Mouse (Mus musculus) lung, postnatal 4 days (tissue): ENCODE data around the gene Adamts7.
A peak's percentile ranks its signal among the peaks of the same experiment; 100 is the strongest.

Experiments used
- DNase-seq, 2 experiments: peaks; one replicate each; pipeline ENCODE4 v3.0.0; 2021

The Adamts7 gene

DNA sequence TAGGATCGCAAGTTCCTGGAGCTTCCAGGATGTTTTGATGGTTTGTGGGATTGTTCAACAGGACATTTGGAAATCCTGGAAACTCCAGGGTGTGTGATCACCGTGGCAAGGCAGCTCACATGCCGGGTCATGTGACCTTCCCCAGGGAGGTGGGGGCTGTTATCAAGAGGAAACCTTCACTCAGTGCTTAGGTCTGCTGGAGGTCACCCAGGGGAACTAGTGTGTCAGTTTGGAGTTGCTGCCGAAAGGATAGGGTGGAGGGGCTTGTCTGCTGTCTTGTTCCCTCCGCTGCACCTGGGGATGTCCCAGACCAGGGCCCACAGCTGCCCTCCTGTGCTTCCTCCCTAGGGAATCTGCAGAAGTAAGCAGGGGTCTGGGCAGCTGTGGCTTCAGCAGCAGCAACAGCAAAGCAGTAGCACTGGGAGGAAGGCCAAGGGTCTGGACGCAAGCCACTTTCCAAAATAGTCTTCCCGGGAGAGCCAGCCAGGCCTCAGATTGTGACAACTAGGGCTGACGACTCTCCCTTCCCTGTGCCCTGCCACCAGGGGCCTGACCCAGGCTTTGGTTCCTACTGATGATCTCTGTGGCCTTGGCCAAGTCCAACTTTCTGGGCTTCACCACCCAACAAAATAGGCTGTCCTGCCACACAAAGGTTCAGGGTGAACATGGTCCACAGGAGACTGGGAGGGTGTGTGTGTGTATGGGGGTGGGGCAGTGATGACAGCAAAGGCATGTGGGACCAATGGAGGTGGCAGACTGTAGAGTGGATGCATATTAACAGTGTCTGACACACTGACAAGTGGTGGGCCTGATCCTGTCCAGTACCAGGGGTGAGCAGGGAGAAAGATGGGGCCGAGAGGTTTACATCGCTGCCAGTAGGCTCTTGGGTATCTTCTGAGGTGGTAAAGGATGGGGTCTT, 35.9 kb downstream of the Adamts7 start:
- peak; percentile 70 to 84 for DNase-seq

DNA sequence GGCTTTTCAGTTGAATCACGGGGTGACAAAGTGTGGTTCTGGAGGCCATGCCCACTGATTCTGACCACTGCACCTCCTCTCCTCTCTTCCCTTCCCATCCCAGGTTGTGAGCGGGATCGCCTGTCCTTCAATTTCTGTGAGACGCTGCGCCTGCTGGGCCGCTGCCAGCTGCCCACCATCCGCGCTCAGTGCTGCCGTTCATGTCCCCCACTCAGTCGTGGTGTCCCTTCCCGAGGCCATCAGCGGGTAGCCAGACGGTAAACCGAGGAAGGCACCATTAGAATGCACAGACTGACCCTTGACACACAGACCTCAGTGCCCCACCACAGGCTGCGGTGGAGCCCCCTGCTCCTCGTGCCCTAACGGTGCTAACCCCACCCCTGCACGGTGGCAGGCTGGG, 36.7 kb downstream of the Adamts7 start:
- DNase-seq, result no peak

DNA sequence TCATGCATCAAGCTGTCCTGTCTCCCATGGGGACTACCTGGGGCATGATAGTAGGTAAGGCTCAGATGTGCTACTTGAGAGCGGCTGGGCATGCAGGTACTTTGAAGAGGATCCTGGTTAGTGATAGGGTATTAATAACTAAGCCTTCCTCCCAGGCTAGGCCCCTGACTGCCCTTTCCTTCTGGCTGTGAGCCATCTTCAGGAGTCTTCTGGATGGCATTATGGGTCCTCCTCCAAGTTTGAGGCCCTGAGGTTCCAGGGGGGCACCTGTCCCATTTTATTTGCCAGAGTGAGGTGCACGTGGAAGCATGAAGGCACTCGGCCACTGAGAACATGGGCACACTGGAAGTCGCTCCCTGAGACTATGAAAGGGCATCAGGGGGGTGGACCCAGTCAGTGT, 37.6 kb downstream of the Adamts7 start:
- no peak for DNase-seq

DNA sequence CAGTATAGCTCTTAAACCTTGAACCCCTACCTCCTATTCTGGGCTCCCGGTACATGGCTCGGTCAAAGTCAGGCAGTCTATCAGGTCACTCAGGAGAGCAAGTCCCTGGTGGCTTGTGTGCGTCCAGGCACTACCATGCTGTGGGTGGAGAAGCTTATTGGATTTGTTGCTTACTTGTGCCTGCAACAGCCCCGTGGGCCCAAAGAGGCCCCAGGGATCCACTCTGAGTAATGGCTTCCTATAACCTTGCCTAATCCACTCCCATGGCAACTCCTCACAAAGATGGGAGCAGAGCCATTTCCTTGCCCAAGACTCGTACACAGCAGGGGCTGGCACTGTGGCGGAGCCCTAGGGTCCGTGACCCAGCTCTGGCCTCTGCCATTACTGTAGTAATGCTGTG, 38.2 kb downstream of the Adamts7 start:
- no peak for DNase-seq

DNA sequence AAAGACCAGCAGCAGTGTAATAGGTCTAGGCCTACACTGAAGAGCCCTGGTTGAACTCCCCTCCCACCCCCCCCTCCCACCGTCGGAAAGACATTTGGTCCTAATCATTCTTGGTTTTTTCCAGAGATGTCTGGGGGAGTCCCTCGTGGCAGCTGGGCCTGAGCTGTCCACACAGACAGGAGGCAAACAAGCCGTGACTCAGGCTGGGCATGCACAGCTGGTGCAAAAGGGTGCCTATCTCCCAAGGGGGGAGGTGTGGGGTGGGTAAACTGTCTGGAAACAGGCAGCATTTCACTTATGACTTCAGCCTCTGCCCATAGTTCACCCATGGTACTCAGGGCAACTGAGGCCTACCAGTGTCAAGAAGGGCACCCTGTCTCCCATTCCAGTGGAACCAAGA, 38.7 kb downstream of the Adamts7 start:
- no peak for DNase-seq

DNA sequence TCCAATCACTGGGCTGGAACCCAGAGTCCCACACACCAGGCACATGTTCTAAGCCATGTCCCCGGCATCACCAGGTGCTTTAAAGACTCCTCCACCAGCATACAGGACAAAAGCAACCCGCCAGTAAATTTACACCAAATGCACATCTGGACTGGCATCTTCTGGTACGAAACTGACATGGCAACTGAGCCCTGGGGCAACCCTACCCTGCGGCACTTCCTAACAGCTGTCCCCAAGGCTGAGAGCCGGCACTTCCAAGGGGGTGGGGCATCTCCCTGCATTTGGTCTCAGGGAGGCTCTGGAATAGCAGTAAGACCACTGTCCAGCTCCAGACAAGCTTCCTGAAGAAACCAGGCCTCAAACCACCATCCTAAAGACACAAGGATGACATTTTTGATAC, 40.4 kb downstream of the Adamts7 start:
- DNase-seq, result no peak

DNA sequence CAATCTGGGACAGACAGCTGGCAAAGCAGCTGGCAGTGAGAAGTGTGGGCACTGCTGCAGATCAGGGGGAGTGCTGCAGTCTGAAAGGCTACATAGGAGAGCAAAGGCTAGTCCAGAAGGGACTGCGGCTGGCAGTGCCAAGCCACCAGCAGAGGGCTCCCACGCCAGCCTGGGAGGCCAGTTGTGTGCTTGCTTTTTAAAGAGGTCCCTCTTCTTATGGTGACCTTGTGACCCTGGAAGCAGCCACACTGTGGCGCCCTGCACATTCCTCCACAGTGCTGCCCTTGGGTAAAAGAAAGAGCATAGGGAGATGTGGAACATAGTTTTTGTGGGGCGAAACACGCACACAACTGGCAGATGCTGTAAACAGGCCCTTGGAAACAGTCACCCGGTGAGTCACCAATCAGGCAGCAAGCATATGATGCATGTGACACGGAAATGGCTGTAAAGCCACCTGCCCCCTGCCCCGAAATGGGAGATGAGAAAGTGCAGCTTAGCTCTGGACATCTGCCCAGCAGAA, 41.6 kb downstream of the Adamts7 start:
- no peak for DNase-seq

DNA sequence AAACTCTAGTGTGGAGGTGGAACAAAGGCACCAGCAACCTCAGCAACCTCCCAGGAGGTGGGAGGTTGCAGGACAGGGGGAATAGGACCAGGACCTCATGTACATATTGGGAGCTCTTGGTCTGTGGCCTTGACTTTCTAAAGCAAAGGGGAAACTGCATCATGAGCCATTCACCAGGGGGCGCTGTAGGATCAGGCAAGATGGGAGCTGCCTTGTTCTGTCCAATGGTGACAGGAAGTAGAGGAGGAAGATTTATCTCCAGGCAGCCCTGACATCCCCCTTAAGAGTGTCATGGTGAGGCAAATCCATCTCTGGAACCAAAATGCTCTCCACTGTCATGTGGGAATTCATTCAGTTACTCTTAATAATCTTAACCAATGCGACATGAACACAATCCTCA, 43.6 kb downstream of the Adamts7 start:
- peak; percentile 76 to 87 for DNase-seq

DNA sequence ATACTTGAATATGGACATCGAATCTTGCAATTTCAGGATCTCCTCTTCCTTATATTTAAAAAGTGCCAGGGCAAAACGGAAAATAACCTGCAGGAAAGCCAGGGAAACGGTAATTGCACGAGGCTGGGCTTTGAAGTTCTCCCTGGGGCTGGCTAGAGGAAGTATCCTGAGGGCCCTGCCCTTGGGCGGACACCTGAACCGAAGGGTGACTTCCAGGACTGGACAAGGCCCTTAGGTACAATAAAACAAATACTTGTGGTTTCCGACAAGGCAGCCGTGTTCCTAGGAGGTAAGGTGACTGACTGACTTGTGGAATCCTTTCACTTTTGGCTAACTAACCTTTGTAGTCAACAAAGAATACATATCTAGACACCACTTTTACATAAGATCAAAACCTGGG, 44.9 kb downstream of the Adamts7 start:
- DNase-seq, result no peak

DNA sequence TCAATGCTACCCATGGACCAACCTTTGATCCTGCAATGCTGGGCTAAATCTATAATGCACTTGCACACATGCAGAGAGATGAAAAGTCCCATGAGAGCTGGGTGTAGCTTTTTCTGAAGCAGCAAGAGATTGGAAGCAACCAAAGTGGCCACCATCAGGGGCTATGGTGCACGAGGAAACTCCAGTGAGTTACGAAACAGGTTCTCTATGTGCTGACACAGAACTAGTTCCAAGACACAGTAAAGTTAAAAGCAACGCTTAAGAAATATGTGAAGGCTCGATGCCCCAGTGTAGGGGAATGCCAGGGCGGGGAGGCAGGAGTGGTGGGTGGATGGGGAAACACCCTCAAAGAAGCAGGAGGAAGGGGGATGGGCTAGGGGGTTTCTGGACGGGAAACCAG, 45.8 kb downstream of the Adamts7 start:
- no peak for DNase-seq

DNA sequence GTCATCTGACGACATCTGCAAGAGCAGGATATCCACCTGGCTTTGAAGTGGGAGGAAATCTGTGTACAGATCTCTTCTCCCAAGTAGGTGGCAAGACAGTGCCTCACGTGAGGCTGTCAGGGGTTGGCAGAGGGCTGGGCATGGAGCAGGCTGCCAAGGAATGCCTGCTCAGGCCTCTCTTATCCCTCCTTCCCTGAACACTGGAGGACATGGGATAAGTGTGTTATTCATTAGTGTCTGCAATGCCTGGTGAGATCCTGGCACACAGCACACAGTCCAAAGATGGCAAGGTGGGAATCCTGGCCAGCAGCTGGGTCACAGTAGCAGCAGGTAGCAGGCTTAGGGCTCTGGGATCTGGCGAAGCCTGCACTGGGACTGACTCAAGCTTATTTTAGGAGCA, 50.3 kb downstream of the Adamts7 start:
- DNase-seq, result no peak

DNA sequence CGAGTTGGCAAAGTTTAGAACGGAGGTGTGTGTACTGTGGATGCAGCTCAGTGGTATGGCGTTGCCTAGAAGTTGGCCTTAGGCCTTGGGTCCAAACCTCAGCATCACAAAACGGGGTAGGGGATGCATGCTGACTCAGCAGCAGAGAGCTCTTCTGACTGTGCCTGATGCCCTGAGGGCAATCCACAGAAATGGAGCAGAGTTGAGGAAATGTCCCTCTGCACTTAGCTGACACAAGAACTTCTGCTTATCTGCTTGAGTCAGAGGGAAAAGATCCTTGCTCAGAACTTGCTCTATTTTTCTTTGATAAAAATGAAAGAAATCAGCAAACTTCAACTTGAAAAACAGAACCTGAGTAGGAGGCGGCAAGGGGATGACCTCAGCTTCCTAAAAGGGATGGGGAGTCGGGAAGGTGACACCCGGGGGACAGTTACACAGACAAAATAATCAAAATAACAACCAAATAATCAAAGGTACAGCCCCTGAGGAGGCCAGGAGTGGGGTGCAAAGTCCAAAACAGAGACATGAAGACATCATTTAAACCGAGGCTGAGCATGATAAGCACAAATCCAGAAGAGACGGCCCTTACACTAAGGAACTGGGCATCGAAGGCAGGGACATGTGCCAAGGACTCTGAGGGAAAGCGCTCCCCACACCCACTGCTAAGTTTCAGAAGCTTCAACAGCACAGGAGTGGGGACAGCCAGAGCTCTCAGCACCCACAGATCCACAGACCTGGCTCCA, 53.6 kb downstream of the Adamts7 start:
- no peak for DNase-seq

DNA sequence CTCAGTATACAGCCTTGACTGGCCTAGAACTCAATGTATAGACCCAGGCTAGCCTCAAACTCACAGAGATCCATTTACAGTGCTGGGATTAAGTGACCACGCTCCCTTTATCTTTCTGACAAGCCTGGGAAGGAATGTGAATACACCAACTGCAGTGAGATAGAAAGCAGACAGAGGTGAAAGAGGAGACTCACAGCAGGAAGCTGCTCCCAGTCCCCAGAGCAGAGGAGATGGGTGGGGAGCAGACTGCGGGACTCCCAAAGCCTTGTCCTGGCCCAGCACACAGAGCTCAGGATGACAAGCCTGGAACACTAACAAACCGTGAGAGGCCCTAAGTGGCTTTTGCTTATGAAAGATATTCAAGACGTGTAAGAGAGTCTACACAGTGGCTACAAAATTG, 54.6 kb downstream of the Adamts7 start:
- no peak for DNase-seq

DNA sequence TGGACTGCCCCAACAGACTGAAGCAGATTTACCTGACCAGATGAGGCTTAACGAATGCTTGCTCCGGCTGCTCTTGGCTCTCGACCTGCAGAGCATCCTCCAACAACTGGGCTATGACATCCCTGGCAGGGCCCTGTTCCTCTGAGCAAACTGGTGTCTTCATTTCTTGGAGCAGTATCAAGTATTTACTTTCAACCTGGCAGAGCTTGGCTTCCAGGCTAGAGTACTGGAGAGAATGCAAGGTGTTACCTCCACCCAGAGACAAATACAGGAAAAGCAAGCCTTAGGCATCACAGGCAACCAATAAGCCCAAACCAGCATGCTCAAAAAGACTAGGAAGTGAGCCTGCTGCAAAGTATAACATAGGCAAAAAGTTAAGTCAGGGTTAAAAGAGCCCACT, 59.4 kb downstream of the Adamts7 start:
- no peak for DNase-seq

DNA sequence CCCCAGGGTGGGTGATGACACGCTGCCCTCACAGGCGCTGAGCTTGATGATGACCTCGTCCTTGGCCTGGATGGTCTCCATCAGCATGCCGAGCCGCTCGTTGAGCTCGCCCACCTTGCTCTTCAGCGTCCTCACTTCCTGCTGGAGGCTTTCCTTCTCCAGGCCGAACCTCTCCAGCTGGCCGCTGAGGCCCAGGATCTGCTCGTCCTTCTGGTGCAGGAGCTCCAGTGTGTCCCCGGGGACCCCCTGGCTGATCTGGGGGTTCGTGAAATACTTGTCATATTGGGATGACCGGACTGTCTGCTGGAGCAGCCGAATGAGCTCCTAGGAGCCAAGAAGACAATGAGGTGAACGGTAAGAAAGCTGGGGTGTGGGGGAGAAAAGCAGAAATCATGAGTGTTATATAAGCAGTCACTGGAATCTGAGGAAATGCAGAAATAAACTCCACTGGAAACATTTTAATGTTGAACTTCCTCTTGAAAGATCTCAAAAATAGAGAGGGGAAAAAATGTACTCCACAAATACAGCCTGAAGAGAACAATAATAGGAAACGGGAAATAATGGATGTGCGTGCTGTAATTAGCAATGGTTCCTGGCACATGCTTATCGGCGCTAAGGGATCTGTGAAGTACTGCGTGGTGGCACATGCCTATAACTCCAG, 63.3 kb downstream of the Adamts7 start:
- DNase-seq, result peak; percentile 39 to 70

DNA sequence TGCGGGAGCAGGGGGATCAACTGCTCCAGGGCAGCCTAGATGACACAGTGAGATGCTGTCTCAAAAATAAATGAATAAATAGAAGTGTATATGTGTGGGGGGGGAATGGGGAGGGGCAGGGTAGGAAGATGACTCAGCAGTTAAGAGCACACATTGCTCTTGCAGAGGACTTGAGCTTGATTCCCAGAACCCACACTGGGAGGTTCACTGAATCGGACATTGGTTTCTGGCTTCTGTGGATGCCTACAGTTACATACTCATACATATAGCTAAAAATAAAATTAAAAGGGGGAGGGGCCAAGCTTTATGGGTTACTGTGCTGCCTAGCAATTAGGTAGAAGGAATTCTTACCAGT, 63.9 kb downstream of the Adamts7 start:
- no peak for DNase-seq

DNA sequence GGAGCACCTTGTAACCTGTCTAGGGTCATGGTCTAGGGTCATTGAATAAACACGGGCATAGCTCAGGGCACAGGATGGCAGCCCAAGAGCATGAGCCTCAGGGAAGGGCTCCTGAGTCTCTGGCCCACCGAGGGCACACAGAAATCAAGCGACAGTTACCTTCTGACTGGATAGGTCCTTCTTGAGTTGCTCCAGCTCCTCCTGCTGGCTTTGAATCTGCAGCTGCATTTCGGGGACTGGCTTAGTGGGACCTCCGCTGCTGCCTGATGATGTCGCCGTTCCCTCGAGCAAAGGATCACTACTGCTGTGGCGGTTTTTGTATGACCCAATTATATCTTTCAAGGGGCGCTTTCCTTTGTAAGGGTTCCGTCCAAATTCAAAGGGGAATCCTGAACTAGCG, 64.3 kb downstream of the Adamts7 start:
- DNase-seq, result peak in 1 of 2 experiments; percentile 38

DNA sequence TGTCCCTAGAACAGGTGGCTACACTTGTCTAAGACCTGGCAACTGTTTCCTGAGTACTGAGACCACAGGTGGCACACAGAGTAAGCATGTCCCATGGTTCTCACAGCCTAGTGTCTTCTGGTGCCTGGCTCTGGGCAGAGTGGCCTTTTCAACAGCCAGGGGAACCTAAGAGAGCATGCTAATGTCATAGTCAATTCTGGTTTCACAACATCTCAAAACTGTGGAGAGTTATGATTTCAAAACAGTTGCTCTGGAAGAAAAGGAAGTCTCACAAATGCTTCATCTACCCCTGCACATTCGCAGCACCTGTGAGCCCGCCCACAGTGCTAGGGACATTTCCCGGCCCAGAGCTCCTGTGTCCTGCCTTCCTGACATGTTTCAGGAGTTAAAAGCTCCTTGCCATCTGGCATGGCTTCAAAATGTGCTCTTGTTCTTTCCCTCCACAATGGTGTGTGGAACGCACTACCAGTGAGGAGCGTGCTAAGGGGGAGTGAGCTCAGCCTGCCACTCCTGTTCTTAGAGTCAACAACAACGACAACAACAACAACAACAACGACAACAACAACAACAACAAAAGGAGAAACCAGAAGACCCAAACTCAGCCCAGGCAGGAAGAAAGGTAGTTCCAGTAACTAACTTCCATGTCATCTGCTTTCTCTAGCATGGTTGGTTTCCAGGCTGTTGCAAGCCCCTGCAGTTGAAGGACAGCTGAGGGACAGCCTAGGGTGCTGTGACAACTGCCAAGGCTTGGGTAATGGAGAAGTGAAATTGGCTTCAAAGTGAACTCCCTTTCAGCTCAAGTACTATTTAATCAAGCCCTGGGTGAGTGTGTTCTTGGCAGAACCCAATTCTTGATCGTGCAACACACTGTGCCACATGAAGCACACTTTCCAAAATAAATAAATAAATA, 70.2 kb downstream of the Adamts7 start:
- DNase-seq, result peak in 1 of 2 experiments; percentile 26

DNA sequence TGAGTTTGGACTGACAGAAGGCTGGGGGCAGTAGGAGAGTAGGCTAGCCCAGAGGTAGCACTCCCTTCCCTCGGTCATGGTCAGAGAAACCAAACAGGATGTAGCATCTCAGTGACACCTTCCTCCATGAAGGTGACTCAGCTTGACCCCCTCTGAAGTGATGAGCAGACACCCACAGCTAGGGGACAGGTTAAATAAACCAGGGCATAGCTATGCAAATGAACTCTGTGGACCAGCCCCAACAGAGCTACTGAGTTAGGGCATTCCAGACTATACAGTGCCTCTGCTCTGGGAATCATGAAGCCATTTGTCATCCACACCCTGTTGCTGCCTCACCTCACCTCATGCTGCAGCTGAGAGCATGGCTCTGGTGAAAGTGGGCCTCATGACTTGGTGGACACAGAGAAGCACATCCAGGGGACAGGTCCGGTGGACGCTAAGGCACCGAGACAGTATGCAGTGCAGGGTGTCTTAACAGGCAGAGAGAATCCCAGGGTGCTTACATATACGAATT, 71.1 kb downstream of the Adamts7 start:
- no peak for DNase-seq

DNA sequence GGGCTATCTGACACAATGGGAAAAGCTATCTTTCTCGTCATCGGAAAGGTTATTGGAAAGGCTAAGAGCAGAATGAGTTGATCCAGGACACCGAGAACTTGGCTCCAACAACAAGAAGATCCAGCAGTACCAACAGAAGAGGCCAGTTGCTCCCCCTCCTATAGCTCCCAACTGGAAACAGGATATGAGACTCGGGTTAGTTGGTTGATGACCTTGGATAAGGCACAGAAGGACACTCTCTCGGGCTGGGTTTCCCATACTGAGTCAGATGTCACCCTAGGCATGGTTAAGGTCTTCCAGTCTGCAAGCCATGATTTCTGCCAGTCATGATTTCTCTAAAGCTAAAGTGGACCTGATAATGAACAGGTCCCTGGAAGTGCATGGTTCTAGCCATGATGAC, 71.9 kb downstream of the Adamts7 start:
- DNase-seq, result no peak

DNA sequence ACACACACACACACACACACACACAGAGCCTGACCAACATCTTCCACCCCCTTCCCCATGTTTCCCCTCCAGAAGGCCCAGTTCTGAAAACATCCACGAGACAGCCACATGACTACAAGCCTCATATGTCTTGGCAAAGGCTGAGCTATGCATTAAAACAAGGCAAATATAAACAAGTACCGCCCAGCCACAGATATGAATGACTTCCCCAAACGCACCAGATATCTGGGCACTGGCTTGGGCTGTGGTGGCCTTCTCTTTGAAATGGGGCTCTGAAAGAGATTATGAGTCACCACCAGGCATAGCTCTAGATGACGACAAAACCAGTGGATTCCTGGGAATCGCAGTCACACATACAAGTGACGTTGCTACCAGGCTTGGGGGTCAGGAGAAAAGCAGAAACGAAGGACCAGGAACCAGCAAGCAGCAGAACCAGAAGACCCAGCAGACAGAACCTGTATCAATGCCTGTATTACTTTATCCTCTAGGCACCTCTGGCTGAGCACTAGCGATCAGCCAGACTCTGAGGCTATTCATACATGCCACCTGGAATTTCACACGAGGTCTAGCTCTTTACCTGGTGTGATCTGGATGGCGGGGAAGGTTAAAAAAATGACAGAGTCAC, 72.5 kb downstream of the Adamts7 start:
- DNase-seq, result no peak

DNA sequence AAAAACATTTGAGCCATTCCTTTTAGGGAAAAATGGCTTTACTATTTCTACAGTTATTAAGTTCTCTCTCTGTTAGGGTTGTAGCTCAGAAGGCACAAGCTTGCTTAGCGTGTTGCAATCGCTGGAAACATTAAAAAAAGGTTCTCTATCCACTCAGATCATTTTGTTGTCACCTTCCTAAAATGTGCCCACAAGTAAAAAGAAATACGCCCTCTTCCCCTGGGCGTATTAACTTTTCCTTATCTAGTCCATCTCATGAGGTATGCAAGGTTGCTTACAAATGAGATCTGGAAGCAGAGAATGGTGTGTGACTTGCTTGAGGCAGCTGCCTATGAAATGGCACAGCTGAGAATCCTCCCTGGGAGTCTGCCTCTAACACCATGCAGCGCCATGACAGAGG, 73.9 kb downstream of the Adamts7 start:
- DNase-seq, result no peak
